Mouse (Mus musculus) splenic B cell, adult 2 months (primary cell): ENCODE data around the gene Spib.

Experiments used
- DNase-seq: peaks from one replicate; pipeline ENCODE4 v3.0.0-alpha.2; 2011; ENCODE audit warnings: low read depth, low spot score
- H3K27me3 ChIP-seq: 2 replicates; pipeline ENCODE4 v1.6.1; 2012; ENCODE audit warnings: mild to moderate bottlenecking, low read length, moderate library complexity, mixed read lengths; ENCODE audit not compliant: control insufficient read depth, poor library complexity, insufficient read depth, severe bottlenecking
- H3K36me3 ChIP-seq: 2 replicates; pipeline ENCODE4 v1.6.1; 2012; ENCODE audit warnings: mild to moderate bottlenecking, low read length, moderate library complexity, mixed read lengths; ENCODE audit not compliant: control insufficient read depth, poor library complexity, insufficient read depth, severe bottlenecking

Gene Spib

DNA sequence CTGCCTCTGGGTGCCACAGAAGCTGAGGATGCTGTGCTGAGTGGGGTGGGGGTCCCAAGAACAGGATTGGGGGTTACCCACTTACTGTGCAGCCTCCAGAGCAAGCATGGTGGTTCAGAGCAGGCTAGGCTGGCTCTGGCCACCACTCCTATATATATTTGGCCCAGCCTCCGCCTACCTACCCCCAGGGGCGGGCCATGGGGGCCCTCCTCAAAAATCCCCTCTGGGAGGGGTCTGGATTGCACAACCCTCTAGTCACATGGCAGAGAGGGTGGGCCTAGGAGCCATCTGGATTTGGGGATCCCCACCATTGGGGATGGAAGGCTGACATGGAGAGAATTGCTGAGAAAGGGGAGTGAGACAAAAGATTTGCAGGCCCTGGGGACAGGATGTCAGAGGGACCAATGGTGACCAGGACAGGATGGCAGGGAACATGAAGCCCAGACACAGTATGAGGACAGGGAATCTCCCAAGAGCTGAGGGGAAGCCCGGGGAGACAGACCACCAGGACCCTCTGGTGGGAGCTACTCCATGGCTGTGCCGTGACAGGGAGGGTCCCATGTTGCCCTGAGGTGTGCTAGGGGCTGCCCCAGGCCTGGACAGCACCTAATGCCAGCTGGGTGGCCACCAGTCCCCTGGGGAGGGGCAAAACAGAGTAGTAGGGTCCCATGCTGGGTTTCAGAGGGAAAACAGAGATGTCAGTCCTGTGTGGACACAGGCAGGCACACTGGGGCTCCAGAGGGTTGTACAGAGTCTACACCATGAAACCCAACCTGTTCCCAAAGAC lies at the start of gene Spib:
TSS of gene Spib (minus strand) at position 126 of the 787 bp plus-strand sequence.
- DNase-seq, result peak; percentile 70
- Histone ChIP-seq H3K36me3 (peaks cover 21% of the 10 kb centered on the region), H3K27me3 (no peaks in the 10 kb centered on the region)

DNA sequence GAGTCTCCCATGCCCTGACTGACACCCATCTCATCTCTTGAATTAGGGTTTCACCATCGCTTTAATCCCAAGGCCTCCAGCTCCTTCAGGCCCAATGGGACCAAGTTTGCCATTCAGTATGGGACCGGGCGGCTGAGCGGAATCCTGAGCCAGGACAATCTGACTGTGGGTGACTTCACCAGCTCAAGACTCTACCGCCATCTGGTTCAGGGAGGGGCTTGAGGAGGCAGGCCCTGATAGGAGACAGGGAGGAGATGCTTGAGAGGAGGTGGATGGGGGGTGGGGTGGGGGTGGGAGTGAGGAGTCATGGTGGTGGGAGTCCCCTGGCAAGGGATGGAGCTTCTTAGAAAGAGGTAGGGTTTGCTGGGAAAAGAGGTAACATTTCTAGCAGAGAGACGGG lies 49.8 kb upstream of the Spib start:
- Histone ChIP-seq H3K36me3 (peaks cover 23% of the 10 kb centered on the region), H3K27me3 (no peaks in the 10 kb centered on the region)
- DNase-seq, result no peak

DNA sequence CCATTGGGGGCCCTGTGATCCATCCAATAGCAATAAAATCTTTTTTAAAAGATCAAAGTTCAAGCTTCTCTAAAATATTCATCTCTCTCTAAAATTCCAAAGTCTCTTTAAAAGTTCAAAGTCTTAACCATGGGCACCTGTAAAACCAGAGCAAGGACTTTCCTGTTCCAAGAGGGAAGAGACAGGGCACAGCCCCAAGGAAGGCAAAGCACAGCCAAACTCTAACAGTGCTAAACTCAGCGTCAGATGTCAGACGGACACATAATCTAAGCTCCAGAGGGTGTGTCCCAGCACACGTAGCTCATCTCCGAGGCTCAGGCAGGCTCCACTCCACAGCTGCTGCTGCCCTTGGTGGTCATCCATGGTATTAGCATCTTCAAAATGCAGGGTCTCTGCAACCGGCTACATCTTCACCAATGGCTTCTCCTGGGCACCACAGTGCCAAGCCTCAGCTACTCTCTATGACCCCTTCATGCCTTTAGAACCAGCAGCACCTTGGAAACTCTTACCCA lies 44.5 kb upstream of the Spib start:
- no peaks in the 10 kb centered on the region for H3K27me3 ChIP-seq
- peaks cover 15% of the 10 kb centered on the region; the same call in 1 of the 2 replicates for H3K36me3 ChIP-seq
- no peak for DNase-seq

DNA sequence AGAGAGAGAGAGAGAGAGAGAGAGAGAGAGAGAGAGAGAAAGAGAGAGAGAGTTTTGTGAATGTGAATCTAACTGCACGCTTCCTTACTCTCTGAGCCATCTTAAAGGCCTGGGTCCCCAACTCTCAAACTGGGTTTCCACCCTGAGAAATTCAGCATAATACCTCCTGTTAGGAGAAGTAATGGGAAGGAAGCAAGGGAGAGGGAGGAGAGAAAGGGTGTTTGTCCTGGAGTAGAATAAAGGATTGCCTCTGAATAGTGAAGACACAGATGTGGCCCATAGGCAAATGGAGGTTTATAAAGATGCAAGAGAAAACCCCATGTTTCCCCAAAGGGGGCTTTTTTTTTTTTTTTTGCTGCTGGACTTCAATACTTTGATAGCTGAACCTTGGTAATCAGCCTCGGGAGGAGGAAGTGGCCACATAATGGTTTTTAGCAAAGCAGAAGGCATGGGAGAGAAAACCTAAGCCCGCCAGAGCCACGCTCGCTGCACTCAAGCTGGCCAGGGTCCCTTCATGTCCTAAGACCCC lies 41.1 kb upstream of the Spib start:
- peak; percentile 39 for DNase-seq
- no peaks in the 10 kb centered on the region for H3K27me3 ChIP-seq
- peaks cover 5% of the 10 kb centered on the region; the same call in 1 of the 2 replicates for H3K36me3 ChIP-seq

DNA sequence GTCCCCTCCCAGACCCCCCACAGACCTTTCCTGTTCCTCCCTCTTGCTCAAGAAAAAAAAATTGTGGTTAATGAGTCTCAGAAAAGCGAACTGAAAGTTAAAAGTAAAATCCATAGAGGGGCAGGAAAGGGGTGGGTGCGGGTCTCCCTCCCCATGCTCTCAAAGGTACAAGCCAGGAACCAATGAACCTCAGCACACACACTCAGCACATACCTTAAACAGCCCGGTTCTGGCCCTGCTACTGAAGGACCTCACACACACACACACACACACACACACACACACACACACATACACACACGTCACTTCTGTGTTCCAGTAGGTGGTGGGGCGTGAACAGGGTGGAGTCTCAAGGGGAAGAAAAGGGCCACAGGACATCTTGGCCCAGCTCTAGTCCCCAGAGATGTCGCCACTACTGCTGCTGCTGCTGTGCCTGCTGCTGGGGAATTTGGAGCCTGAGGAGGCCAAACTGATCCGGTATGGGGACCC lies 40.4 kb upstream of the Spib start, which contains the start of gene Napsa:
TSS of gene Napsa (plus strand) at position 168 of the 489 bp plus-strand sequence.
- H3K27me3 ChIP-seq, result no peaks in the 10 kb centered on the region
- peak; percentile 95 for DNase-seq
- H3K36me3 ChIP-seq, result peaks cover 5% of the 10 kb centered on the region; the same call in 1 of the 2 replicates

GRCm38 (mm10) chr7:44571811-44572210 lies 39.9 kb upstream of the Spib start:
- H3K27me3 ChIP-seq, result no peaks in the 10 kb centered on the region
- DNase-seq, result no peak
- H3K36me3 ChIP-seq, result peaks cover 5% of the 10 kb centered on the region; the same call in 1 of the 2 replicates

DNA sequence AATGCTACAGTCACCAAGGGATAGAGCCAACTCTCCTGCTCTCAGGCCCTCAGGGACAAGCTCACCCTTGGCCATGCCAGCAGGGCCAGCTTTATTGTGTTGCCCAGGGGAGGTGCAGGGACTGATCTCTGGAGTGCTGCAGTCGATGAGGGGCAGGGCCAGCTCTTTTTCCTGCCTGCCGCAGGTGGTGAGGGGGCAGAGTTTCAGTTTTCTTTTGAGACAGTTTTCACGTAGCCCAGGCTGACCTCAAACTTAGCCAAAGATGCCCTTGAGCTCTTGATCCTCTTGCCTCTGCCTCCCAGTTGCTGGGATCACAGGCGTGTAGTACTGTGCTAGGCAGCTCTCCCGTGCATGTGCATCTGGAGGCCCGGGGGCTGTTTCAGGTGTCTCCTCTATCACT lies 39.1 kb upstream of the Spib start:
- no peaks in the 10 kb centered on the region for H3K27me3 ChIP-seq
- DNase-seq, result peak; percentile 43
- H3K36me3 ChIP-seq, result peaks cover 5% of the 10 kb centered on the region; the same call in 1 of the 2 replicates

DNA sequence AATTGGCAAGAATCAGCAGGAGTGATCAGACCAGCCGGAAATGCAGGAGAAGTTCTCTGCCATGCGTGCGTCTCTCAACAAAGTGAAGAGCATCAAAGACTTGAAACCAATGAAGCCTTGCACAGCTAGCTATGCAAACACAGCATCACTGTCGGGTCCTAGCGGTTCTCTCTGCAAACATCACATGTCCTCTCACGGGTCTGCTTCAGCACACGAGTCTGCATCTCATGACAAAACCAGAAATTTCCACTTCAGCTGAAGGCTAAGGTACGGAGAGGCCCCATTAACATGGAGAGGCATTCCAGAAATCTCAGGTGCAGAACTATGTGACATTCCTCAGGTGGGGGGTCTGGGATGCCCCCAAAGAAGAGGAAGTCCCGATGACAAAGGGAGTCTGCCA lies 36.9 kb upstream of the Spib start:
- no peaks in the 10 kb centered on the region for H3K27me3 ChIP-seq
- peak; percentile 44 for DNase-seq
- no peaks in the 10 kb centered on the region for H3K36me3 ChIP-seq

GRCm38 (mm10) chr7:44565414-44565813 lies 33.5 kb upstream of the Spib start:
- peak; percentile 57 for DNase-seq
- Histone ChIP-seq H3K27me3 (no peaks in the 10 kb centered on the region), H3K36me3 (no peaks in the 10 kb centered on the region)

DNA sequence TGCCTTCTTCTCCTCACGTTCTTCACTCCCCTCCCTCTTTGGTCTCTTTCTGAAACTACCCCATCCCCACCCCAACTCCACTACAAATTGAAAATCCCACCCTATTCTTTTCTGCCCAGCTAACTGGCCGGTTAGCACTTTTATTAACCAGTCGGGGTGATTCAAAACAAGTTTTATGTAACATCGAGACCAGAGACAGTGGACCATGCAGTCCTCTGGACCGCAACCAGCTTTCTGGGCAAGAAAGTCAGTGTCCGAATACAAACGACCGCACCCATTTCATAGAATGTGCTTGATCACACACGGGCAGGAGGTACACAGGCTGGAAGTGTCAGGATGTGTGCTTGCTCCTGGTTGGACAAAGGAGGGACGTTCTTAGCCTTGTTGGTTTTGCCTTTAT lies 32.6 kb upstream of the Spib start:
- Histone ChIP-seq H3K36me3 (no peaks in the 10 kb centered on the region), H3K27me3 (no peaks in the 10 kb centered on the region)
- DNase-seq, result no peak

GRCm38 (mm10) chr7:44563284-44563683 lies 31.4 kb upstream of the Spib start:
- no peaks in the 10 kb centered on the region for H3K27me3 ChIP-seq

DNA sequence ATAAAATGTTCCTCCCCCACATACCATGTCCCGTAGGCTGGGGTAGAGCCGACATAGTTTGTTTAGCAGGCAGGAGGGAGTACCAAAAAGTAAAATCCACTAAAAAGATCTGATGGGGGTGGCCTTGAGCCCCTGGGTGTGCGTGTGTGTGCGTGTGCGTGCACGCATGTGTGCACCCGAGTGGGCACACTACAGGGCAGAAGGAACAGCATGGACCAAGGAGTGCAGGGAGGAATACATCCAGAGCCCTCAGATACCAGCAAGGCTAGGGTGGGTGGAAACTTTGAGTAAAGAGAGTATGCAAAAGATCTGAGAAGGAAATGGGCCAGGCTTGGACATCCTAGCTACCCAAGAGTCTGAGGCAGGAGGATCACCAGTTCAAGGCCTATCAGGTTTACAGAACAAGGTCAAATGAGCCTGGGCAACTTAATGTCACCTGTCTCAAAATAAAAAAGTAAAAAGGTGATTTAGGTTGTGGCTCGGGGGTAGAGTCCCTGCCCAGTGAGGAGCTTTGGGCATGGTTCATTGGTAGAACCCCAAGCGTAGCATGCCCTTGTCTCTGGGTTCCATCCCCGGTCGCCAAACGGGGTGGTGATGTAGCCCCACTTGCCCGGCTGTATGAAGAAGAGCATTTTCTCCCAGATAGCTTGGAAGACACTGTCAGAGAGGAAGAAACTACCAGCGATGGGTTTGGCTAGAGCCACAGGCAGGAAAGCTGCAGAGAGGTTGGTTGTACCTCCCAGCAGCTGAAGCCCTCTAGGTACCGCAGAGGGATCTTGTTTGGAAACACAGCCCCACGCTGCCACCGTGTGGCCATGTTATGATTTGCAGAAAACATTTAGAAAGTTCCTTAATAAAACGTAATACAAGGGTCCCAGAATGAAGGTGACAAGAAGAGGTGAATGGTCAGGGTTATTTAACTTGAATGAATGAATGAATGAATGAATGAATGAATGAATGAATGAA lies 28.8 kb upstream of the Spib start:
- DNase-seq, result peak; percentile 94
- Histone ChIP-seq H3K36me3 (no peaks in the 10 kb centered on the region), H3K27me3 (no peaks in the 10 kb centered on the region)

More at GRCm38 (mm10) chr7:44563284-44563683, 31.4 kb upstream of the Spib start:
- no peaks in the 10 kb centered on the region for H3K36me3 ChIP-seq
- DNase-seq, result no peak

DNA sequence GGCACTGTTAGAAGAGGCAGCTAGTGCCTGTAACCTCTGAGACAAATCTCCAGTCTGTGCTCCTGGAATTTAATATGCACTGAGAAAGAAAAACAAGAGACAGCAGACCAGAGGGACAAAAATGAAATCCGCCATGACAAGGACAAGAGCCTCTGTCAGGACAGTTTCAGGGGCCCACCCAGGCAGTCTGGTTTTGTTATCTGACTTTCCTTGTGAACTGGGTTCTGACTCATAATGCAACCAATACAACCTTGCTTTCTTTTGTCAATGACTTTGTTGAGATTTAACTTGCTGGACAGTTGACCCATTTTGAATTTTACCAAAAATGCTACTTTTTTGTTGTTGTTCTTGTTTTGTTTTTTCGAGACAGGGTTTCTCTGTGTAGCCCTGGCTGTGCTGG lies 25.8 kb upstream of the Spib start:
- no peak for DNase-seq
- no peaks in the 10 kb centered on the region for H3K27me3 ChIP-seq
- H3K36me3 ChIP-seq, result no peaks in the 10 kb centered on the region

- DNase-seq, result peak; percentile 99
- H3K27me3 ChIP-seq, result no peaks in the 10 kb centered on the region
- H3K36me3 ChIP-seq, result peaks cover 18% of the 10 kb centered on the region
Measured at GRCm38 (mm10) chr7:44553826-44554225, 22.0 kb upstream of the Spib start, which contains the start of gene Nr1h2. Nr1h2 (minus strand) TSS chr7:44553951.
